Mouse (Mus musculus): ENCODE data around the gene Vmn2r1. TPM values are rescaled to one million over a fixed set of nuclear protein-coding genes. Genes with fewer than 3 reads are reported as not detected.

The Vmn2r1 gene
- polyA plus RNA-seq, 1 experiment from 2014 or later, result 0.07 TPM

Other genes with a start within 250 kb of the Vmn2r1 start
- gene Plch1, start 182.1 kb upstream of the Vmn2r1 start, polyA plus RNA-seq (2014; fragmentation: Nextera tagmentation; extraction: Ambion mirVana), result 13.8 and 16.5 TPM in 2 replicates
- gene E130311K13Rik, start 152.1 kb upstream of the Vmn2r1 start, polyA plus RNA-seq (2014; fragmentation: Nextera tagmentation; extraction: Ambion mirVana), result 3.8 and 3.9 TPM in 2 replicates
- 12.5 and 14.8 TPM in 2 replicates for gene Slc33a1, start 116.8 kb upstream of the Vmn2r1 start, polyA plus RNA-seq (2014; fragmentation: Nextera tagmentation; extraction: Ambion mirVana)
- 76.0 and 81.8 TPM in 2 replicates for gene Gmps, start 105.4 kb upstream of the Vmn2r1 start, polyA plus RNA-seq (2014; fragmentation: Nextera tagmentation; extraction: Ambion mirVana)
- 0.04 and 0.07 TPM in 2 replicates for gene Vmn2r2, start 60.4 kb downstream of the Vmn2r1 start, polyA plus RNA-seq (2014; fragmentation: Nextera tagmentation; extraction: Ambion mirVana)
- gene Vmn2r3, start 208.2 kb downstream of the Vmn2r1 start, polyA plus RNA-seq (2014; fragmentation: Nextera tagmentation; extraction: Ambion mirVana), result not detected in 2 replicates

Measured in embryonic facial prominence, embryonic 11.5 days (tissue).